Mouse (Mus musculus): ENCODE data around the gene Shank2. TPM values are rescaled to one million over a fixed set of nuclear protein-coding genes. Genes with fewer than 3 reads are reported as not detected.

Gene Shank2
- total RNA-seq (2022): under 1 TPM; 0.16 to 0.38 (median 0.24) TPM

DNA sequence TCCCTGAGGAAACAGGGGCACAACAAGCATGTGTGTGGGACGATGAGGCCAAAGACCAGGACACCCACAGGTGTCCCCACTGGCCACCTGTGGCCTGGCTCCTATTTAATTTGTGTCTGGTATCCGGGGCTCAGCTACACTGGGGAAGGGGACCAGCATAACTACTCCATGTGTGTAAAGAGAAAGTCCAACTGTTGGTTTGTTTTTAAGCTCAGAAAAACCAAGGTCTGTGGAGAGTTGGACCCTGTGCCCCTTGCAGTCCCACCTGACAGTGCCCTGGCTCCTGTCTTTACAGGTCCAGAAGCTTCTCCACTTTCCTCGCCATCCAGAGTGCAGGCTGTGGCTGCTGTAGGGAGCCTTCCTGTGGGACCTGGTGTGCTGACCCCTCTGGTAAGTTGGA lies at the start of gene Shank2:
Shank2 (plus strand) TSS at position 301 of the 400 bp plus-strand sequence.
- no peak for DNase-seq (ENCODE audit: low spot score)

DNA sequence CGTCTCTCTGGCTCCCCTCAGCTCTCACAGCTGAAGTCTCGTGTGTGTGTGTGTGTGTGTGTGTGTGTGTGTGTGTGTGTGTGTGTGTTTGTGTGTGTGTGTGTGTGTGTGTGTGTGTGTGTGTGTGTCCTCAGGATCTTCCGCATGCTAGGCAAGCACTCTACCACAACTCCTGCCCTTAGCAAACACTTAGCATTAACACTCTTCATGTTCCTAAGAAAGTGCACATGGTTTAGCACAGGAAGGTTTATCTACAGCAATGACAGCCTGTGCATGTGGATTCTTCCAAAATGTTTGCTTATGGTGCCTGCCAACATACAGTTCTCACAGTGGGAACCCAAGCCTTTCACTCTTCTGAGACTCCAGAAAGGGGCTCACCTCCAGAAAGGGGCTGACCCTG lies 49.6 kb upstream of the Shank2 start:
- no peak for DNase-seq (ENCODE audit: low spot score)

DNA sequence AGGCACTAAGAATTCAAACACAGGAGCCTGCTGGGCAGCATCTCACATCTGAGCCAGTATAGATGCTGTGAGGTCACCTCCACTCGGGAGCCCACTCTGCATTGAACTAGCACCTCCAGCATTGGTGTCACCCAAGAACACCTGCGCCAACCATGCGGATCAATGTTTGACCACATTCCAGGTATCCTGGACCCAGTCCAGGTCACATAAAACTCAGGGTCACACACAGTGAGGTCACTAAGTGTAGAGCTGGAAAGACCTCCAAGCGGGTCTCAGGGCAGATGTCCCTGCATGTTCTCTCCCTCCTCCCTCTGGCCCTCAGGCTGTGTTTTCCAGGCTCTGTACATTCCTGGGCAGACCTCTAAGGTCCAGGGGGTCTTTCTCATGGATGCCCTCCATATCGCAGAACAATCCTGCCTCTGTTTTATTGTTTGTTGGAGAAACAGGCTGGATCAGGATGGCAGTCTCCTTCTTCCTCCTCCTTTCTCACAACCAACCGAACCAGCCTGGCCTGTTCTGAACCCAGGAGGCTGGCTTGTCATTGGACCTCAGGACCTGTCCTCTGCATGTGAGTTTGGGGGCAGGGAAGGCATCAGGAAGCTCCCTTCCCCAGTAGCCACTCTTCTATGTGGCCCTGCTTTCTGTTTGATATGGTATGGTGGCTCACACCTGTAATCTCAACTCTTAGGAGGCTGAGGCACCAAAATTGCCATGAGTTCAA lies 45.0 kb upstream of the Shank2 start:
- no peak for DNase-seq (ENCODE audit: low spot score)

DNA sequence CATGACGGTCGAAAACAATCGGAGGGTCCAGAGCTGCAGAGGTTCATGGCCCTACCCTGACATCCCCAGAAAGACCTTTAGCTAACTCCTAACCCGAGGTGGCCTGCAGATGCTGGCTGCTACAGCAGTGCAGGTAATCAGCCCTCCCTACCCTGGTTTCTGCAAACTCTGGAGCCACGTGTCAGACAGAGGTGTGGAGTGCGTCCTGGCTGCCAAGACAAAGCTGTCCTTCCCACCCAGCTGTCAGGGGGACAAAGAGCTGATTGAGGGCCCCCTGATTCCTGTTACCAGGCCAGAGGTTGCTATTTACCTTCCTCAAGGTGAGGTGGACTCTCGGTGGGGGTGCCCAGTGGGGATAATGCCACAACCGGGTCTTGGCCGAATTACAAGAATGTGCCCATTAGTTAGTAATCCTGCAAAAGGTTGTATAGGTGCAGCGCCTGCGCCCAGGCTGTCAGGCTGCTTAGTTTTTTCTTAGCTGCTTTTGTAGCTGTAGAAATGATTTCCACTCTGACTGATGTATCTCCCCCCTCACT lies 43.6 kb upstream of the Shank2 start:
- DNase-seq (ENCODE audit: low spot score): no peak

DNA sequence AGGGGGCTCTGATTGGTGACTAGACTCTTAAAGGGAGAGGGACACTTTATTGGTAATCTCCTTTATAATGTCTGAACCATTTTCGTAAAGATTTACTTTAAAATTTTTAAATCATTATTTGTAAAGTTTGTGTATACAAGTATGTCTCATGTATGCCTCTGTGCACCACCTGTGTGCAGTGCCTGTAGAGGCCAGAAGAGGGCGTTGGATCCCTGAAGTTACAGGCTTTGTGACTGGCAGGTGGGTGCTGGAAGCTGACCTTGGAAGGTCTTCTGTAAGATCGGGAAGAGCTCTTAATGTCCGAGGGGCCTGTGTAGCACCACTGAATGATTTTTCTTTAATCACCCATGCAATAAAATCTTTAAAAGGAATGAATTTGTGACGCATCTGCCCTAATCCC lies 37.9 kb upstream of the Shank2 start:
- no peak for DNase-seq (ENCODE audit: low spot score)

DNA sequence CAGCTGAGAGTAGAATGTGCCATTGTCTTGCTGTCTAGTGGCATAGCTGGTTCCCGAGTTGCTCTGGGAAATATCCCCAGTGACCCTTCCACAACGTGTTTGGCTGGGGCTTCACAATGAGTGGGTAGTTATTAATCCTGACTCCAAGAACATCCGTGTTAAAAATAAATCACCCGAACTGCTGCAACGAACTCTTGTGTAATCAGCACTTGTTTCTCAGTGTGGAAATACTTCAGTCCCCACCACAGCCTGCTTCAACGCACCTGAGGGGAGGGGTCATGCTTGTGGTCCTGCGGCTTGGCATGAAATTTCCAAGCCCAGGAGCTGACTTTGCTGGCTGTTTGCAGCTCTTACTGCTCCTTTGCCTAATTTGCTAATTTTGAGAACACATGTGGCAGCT lies 35.1 kb upstream of the Shank2 start:
- no peak for DNase-seq (ENCODE audit: low spot score)

DNA sequence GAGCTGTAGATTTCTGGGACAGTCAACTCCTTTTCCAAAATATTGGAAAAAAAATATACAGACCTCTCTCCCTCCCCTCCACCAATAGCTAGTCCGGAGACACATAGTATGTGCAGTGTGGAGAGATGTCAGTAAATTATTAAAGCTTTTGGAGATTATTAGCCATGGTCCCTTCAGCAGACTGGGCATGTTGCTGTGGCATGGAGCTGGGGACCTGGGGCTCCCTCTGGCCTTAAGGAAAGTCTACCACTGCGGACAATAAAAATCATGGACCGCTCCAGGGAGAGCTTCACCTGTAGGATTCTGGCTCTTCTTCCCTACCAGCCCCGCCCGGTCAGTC lies 24.3 kb upstream of the Shank2 start:
- no peak for DNase-seq (ENCODE audit: low spot score)

DNA sequence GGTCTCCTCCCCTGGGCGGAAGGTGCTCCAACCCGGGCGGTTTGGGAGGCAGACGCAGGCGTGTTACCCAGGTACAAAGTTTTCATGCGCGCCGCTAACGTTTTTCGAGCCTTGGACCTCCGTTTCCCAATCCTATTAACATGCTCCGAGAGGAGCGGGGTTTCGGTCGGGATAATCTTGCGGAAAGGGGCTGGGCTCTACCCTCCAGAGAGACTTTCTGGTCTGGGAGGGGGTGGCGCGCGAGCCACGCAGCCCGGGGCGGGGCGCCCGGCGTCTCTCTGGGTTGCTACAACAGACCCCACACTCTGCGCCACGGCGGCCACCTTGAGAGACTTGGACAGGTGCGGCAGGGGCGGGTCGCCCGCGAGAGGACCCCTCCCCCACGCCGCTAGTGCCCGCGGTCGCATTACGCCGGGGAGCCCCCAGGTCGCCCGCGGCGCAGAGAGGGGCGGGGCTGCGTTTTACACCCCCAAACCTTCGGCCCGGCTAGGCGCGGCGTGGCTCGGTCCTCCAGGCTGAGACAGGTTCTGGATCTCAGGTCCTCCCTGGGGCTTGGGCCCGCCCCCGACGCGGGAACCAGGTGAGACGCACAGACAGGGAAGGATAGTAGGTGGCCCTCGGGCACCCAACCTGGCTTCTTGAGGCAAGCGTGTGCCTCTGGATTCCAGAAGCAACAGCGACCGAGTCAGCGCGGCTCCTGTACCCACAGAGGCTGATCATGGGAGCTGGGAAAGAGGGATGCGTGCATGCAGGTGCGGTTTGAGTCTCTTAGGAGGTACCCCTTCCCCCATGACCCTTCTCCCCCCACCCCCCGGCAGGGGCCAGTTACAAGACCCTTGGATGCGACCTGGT lies 23.7 kb upstream of the Shank2 start:
- no peak for DNase-seq (ENCODE audit: low spot score)

DNA sequence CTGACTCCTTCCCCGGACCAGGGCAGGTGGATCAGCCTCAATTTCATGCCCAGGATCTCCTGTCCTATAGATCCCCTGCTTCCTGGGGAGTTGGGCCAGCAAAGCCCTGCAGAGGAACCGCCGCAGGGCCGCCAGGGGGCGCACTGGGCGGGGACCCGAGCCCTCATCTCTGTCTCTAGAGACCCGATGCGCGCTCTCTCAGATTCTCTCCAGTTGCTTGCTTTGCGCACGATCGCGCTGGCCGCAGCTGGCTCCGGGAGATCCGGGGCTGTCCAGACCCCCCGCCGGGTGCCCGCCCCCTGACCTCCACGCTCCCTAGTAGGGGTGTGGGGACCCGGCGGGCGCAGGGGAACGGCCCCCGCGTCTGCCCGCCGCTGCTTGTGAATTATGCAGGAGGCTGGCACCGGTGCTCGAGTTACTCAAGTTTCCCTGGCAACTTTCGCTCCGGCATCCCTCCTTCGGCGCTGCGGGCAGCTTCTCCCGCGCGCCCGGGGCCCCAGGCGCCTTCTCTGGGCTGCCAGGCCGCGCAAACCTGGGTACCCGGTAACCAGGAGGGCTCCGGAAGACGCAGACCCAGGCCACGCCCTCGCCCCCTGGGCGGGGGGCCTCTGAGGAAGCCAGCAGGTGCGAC lies 22.9 kb upstream of the Shank2 start:
- no peak for DNase-seq (ENCODE audit: low spot score)

DNA sequence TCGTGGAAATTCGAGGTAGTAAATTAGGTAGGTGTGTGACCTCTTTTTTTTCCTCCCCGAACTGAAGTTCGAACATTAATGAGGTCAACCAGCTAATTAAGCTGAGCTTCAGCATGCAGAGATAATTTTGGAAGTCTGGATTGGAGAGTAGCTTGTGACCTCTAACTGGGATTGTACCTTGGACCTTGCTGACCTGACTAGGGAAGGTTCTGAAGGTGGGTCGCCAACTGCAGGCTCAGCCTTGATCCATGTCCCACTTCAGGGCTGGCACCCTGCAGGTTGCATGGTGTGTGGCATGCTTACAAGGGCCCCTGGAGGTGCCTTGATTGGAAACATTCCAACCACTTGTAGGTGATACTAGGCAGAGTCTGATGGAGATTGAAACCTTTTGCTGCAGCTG lies 21.7 kb upstream of the Shank2 start:
- DNase-seq (ENCODE audit: low spot score): no peak

DNA sequence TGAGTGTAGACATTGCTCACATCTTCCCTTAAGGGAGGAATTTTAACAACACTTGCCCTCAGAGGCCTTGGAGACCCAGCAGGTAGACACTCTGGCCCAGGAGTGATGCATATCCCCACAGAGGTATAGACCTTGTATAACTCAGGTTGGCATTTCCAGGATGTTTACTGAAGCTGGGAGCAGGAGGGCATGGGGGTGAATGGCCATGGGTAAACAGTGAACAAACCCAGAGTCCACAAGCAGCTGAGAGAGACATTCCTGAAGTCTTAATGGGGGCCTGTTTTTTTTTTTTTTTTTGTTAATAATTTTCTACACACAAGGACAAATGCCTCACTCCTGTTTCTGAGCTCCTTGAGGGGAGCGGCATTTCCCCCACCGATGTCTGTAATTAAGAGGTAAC lies 15.4 kb upstream of the Shank2 start:
- DNase-seq (ENCODE audit: low spot score): no peak

DNA sequence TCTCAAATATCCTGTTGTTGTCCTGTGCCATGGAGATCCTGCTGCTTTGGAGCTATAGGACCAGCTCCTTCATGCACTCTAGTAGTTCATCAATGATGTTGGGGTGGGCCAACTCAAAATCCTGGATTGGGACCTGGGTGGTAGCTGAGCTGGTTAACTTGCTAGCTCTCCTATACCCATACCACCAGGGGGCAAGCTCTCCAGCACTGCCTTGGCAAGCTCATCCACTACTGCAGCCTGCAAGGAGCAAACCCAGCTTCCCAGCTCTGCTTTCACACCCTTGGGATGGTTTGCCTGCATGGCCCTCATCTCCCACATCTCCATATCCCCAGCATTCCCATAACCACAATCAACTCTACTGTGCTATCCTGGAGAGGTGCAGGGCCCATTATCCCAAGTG lies 10.6 kb upstream of the Shank2 start:
- DNase-seq (ENCODE audit: low spot score): no peak

DNA sequence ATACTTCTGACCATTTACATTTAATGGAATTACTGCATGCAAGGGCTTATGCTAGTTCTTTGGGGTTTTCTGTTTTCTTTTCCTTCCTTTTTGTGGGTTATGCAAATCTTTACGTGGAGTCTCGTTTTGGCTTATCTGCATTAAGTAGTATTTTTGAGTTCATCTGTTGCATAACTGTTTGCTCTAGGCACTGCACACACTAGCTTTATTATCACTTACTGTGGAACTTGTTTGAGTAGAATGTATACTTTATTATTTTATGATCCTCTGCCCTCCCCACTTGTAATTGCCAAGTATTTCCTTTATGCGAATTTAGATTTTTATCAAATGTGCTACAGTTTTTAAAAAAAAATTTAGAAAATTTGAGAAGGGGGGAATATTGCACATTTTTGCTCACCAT lies 2.7 kb upstream of the Shank2 start:
- DNase-seq (ENCODE audit: low spot score): no peak

DNA sequence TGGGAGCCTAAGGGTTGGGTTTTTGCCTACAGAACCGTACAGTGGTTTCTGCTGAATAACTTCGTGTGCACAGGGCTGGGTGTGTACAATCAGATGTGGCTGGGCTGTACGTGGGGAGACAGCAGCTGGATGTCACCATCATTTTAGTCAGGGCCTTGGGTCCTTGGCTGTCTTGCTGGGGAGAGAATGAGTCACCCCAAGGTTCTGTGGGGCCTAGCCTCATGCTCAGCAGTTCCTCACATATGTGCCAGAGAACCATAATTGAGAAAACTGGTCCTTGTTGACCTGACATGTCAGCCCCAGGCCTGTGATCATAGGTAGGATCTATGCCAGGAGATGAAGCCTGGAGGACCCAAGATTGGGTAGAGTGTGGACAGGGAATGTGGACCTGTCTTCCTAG lies 1.7 kb downstream of the Shank2 start:
- DNase-seq (ENCODE audit: low spot score): no peak

DNA sequence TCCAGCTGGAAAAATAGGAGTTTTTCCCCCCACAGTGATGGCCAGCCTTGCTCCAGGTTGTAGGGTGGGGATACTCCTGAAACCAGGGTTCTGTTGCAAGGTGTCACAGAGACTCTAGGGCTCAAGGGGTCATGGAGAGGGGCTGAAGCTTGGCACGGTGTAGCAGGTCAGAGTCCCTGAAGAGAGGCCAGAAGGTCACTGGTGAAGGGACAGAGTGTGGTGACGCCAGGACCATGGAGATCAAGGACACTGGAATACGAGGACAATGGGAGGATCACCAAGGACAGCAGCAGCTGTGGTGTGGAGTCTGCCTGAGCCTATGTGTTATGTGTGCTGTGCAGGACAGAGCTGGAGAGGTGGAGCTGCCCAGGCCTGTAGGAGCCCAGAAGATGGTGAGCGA lies 6.4 kb downstream of the Shank2 start:
- no peak for DNase-seq (ENCODE audit: low spot score)

DNA sequence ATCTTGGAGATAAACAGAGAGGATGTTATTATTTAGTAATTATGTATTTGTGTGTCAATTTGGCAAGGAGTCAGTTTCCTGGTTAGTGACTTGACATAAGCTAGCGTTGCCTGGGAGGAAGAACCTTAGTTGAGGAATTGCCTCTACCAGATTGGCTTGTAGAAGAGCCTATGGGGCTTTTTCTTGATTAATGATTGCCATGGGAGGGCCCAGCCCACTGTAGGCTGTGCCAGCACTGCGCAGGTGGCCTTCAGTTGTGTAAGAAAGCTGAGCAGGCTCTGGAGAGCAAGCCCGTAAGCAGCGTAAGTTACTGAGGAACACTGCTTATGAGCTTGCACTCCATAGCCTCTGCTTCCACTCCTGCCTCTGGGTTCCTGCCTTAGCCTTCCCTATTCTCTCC lies 7.3 kb downstream of the Shank2 start:
- DNase-seq (ENCODE audit: low spot score): no peak

DNA sequence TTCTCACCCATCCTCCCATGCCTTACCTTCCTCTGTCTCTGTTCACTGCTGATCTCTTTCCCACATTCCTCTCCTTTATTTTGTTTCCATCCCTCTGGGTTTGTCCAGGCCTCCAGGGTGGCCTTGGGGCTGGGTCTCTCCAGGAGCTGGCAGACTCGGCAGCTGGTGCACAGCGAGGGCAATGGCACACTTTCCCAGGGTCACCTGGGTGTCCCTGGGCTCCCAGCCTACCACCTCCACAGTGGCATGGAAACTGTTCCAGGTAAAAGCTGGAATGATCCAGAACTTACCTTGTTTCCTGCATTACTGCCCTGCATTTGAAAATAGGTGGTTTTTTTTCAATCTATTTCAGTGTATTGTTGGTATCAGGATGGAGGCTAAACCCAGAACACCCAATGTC lies 12.8 kb downstream of the Shank2 start:
- DNase-seq (ENCODE audit: low spot score): no peak

DNA sequence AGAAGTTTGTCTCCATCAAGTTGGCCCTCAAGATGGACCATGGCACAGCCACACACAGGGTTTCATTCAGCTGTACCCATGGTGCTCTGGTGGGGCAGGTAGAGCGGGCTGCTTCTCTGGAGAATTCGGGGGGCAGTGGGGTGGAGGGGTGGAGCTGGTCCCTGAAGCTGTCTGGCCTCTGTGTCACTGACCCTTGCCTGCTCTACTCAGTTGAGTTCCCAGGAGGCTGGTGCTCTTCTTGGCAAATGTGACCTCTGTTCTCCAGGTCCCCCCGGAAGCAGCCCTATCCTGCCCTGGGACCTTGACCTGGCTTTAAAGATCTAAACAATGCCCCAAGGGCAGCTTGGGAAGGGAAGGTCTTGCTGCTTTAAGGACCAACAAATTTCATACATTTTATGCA lies 20.1 kb downstream of the Shank2 start:
- DNase-seq (ENCODE audit: low spot score): no peak

DNA sequence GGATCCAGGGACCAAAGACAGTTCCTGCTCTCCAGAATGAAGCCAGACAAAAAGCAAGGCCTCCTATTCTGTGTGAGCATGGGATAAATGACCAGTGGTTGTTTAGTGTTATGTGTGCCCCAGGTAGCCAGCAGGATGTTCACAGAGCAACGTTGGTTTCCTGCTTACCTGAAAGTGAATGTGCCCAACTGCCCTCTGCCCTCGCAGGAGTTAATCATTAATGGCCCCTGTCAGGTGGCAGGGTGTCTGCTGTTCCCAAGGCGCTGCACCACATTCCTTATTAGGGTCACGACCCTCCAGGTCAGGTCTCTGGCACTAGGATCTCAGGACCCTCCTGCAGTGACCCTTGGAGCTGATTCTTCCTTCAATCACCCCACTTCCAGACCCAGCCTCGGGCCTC lies 21.0 kb downstream of the Shank2 start:
- no peak for DNase-seq (ENCODE audit: low spot score)

DNA sequence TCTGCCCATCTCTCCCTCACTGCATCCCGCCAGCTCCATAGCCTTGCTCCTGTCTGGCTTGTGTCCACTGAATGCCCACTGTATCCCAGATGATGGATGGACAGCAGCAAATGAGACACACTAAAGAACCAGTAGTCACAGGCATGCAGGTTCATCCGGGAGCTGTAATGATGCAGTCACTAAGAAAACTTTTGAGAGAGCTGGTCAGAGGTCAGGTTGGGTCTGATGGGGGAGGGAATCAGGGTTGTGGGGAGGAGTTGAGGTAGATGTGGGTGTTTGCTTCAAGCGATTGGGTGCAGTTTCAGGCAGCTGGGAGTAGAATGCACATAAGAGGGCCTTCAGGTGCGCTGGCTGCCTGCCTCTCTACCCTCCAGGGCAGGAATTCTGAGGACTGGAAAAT lies 21.8 kb downstream of the Shank2 start:
- DNase-seq (ENCODE audit: low spot score): no peak

DNA sequence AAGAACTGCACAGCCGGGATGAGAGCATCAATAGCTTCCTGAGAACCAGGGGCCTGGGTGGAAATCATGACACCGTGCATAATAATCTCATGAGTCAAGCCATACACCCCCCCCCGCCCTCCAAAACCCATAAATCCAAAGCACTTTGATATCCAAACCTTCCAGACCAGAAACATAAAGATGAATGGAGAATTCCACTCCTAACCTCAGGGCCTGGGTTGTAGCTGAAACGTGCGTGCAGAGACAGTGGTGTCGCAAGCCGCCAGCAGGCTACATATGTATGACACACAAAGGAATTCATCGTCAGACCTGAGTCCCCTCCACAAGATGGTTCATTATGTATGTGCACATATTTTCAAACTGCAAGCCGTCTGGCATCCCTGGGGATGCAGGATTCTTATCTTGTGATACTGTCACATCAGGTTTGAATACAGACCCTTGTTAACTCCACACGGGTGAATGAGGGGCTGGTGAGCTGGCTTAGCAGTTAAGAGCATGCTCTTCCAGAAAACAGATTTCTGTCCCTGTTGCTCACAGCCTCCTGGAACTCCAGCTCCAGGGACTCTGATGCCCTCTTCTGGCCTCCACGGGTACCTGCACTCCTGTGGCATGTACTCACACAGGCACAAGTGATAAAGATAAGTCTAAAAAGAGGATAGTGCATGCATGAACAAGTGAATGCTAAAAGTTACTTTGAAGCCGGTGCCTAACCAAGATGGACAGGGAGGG lies 24.5 kb downstream of the Shank2 start:
- DNase-seq (ENCODE audit: low spot score): no peak

DNA sequence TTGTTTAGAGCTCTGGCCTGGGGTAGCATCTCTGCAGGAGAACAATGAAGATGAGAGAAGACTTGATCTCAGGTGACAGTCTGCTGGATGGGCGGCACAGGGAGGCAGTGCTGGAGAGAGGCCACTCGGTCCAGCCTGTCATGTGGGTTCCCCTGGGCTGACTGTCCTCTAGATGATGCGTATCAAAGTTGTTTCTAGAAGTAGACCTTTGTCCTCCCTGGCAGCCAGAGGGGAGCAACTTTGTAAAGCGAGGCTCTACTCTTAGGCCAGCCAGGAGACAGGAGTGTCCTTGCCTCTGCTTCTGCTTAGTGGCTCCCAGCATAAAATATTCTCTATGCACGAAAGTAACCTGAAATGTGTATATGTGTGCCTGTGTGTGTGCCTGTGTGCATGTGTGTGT lies 27.5 kb downstream of the Shank2 start:
- DNase-seq (ENCODE audit: low spot score): no peak
